Mouse (Mus musculus) hindbrain, embryonic 14.5 days (tissue): ENCODE results near the gene Sptb. TPM values are rescaled to one million over a fixed set of nuclear protein-coding genes. Genes with fewer than 3 reads are reported as not detected.

Experiments used
- ATAC-seq: fragments of 200-750 bp; cut with Nextera tagmentation; 2 replicates; pipeline ENCODE4 v1.8.0; 2017; ENCODE audit warnings: moderate number of reproducible peaks, mild to moderate bottlenecking, moderate TSS enrichment, moderate library complexity; ENCODE audit not compliant: low FRiP score
- DNase-seq: peaks from one replicate; pipeline ENCODE4 v3.0.0-alpha.2; 2015; ENCODE audit warnings: low spot score
- H3K27ac ChIP-seq: fragments of 300-500 bp; sonication (generic); 2 replicates; pipeline ENCODE4 v1.5.1; 2014; ENCODE audit warnings: mild to moderate bottlenecking, moderate library complexity
- H3K27me3 ChIP-seq: fragments of 300-500 bp; sonication (generic); 2 replicates; pipeline ENCODE4 v1.6.1; 2014; ENCODE audit warnings: mild to moderate bottlenecking, low read length, mixed read lengths; ENCODE audit not compliant: control insufficient read depth, insufficient read depth
- H3K36me3 ChIP-seq: fragments of 300-500 bp; sonication (generic); replicated peaks from 2 replicates; pipeline ENCODE4 v1.6.1; 2014; ENCODE audit not compliant: control insufficient read depth, insufficient read depth
- H3K4me1 ChIP-seq: fragments of 300-500 bp; sonication (generic); replicated peaks from 2 replicates; pipeline ENCODE4 v1.6.1; 2014; ENCODE audit warnings: antibody characterized with exemption, low read length, mixed read lengths; ENCODE audit not compliant: control insufficient read depth, insufficient read depth
- H3K4me2 ChIP-seq: fragments of 300-500 bp; sonication (generic); replicated peaks from 2 replicates; pipeline ENCODE4 v1.6.1; 2014; ENCODE audit warnings: mild to moderate bottlenecking, moderate library complexity
- H3K4me3 ChIP-seq: fragments of 300-500 bp; sonication (generic); replicated peaks from 2 replicates; pipeline ENCODE4 v1.5.1; 2014; ENCODE audit warnings: mild to moderate bottlenecking, low read length
- H3K9ac ChIP-seq: fragments of 300-500 bp; sonication (generic); 2 replicates; pipeline ENCODE4 v1.6.1; 2014
- H3K9me3 ChIP-seq: fragments of 300-500 bp; sonication (generic); 2 replicates; pipeline ENCODE4 v1.6.1; 2016; ENCODE audit warnings: low read length; ENCODE audit not compliant: control insufficient read depth
- WGBS: fragments of 180-500 bp; shearing (Covaris S2); extraction: QIAGEN DNeasy Blood & Tissue Kit; methylation state at CpG from one replicate; pipeline ENCODE4 v1.1.7; 2014; 5-methylcytosine and 5-hydroxymethylcytosine counted together
- polyA plus RNA-seq: library from polyadenylated mRNA; unstranded; fragments of >200 nt; fragmentation: Nextera tagmentation; extraction: Ambion mirVana; gene quantifications from 2 replicates; pipeline ENCODE4 v1.2.1, GENCODE M21; 2014

Sptb gene
- polyA plus RNA-seq, 1 experiment from 2014 or later: 11.3 TPM

DNA sequence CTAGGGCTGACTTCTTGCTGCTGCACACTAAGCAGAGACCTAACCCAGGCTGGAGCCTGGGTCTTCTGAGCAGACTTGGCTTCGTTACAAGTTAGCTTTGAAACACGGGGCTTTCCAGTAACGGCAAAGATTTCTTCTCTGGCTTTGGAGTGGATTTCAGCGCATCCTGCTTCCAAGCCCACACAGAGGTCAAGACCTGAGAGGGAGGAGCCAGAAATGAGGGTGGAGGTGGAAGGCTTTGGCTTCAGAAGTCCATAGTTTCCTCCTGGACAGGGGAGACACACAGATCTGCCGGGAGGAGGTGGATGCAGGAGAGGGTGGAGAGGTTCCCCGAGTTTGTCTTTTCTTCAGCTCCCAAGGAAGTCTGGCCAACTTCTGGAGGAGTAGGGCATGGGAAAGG lies 120.8 kb downstream of the Sptb start:
- ATAC-seq (no peak), DNase-seq (no peak)
- Histone ChIP-seq H3K4me2 (no peak overlapping the region), H3K36me3 (no peaks in the 10 kb centered on the region), H3K27ac (no peak overlapping the region), H3K4me3 (no peak overlapping the region), H3K27me3 (no peaks in the 10 kb centered on the region), H3K4me1 (peaks cover 8% of the 10 kb centered on the region; the same call in 1 of the 2 replicates), H3K9me3 (no peaks in the 10 kb centered on the region), H3K9ac (no peak overlapping the region)
- WGBS: 71% methylated on average over 6 of the region's 6 CpGs

- 0 out of 2 replicates have a peak, but pooled peaks cover 5% of the 10 kb centered on the region for H3K4me1 ChIP-seq
- no peak overlapping the region for H3K4me3 ChIP-seq
These were observed 123.0 kb downstream of the Sptb start for GRCm38 (mm10) chr12:76587357-76587756.

GRCm38 (mm10) chr12:76585028-76585427 lies 125.3 kb downstream of the Sptb start:
- H3K9me3 ChIP-seq: no peaks in the 10 kb centered on the region
- no peak overlapping the region for H3K4me3 ChIP-seq
- H3K27ac ChIP-seq: no peak overlapping the region
- no peaks in the 10 kb centered on the region for H3K27me3 ChIP-seq
- DNase-seq (no peak), ATAC-seq (no peak)
- H3K36me3 ChIP-seq: no peaks in the 10 kb centered on the region
- H3K9ac ChIP-seq: no peak overlapping the region
- H3K4me2 ChIP-seq: no peak overlapping the region
- H3K4me1 ChIP-seq: 0 out of 2 replicates have a peak, but pooled peaks cover 5% of the 10 kb centered on the region

More at GRCm38 (mm10) chr12:76587357-76587756, 123.0 kb downstream of the Sptb start:
- ATAC-seq (no peak), DNase-seq (no peak)
- no peak overlapping the region for H3K27ac ChIP-seq
- H3K9ac ChIP-seq: no peak overlapping the region
- no peaks in the 10 kb centered on the region for H3K9me3 ChIP-seq
- H3K27me3 ChIP-seq: no peaks in the 10 kb centered on the region
- H3K36me3 ChIP-seq: no peaks in the 10 kb centered on the region
- H3K4me2 ChIP-seq: no peak overlapping the region
- 72% methylated on average over 11 of the region's 11 CpGs for WGBS

DNA sequence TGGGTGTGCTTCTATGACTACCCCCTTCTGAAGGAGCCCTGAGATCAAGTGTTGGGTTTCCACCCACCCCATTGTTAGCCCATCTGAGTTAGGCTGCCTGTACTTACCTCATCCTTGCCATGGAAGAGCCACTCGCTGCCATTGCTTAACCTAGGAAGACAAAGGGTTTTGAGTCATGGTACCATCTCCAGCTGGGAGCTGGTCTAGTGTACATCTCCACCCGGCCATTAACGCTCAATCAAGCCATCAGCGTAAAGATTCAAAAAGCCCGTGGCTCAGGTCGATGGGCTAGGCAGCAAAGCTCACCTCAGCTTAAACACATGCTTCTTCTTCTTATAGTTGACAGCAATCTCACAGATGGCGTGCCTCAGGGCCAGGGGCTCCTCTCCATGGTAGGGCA lies 126.9 kb downstream of the Sptb start:
- Histone ChIP-seq H3K9me3 (no peaks in the 10 kb centered on the region), H3K27me3 (no peaks in the 10 kb centered on the region), H3K4me3 (no peak overlapping the region), H3K9ac (no peak overlapping the region), H3K27ac (no peak overlapping the region), H3K36me3 (no peaks in the 10 kb centered on the region), H3K4me2 (no peak overlapping the region), H3K4me1 (0 out of 2 replicates have a peak, but pooled peaks cover 5% of the 10 kb centered on the region)
- ATAC-seq (no peak), DNase-seq (no peak)
- WGBS: 88% methylated on average over 7 of the region's 7 CpGs

DNA sequence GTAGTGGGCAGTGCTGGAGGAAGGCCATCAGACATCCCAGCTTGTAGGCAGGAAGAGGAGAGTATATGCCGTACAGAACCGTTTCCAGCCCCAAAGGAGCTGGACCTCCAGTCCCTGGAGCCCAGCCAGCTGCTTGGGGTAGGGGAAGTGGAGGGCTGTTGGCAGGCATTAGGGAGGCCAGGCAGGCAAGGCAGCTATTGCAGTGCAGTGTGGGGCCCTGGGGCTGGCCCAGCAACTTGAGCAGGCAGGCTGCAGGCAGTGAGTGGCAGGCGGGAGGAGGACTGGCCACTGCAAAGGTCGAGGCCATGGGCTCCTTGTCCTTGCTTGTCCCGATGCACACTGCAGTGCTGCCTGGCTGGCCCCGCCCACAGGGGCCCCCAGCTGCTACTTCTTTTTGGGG lies 127.5 kb downstream of the Sptb start:
- no peak overlapping the region for H3K4me3 ChIP-seq
- H3K4me2 ChIP-seq: no peak overlapping the region
- WGBS: 28% methylated on average over 6 of the region's 6 CpGs
- H3K27ac ChIP-seq: no peak overlapping the region
- 0 out of 2 replicates have a peak, but pooled peaks cover 5% of the 10 kb centered on the region for H3K4me1 ChIP-seq
- DNase-seq (no peak), ATAC-seq (peak; percentile 55; the same call in 1 of the 2 replicates)
- H3K27me3 ChIP-seq: no peaks in the 10 kb centered on the region
- H3K9ac ChIP-seq: no peak overlapping the region
- H3K9me3 ChIP-seq: no peaks in the 10 kb centered on the region
- no peaks in the 10 kb centered on the region for H3K36me3 ChIP-seq

DNA sequence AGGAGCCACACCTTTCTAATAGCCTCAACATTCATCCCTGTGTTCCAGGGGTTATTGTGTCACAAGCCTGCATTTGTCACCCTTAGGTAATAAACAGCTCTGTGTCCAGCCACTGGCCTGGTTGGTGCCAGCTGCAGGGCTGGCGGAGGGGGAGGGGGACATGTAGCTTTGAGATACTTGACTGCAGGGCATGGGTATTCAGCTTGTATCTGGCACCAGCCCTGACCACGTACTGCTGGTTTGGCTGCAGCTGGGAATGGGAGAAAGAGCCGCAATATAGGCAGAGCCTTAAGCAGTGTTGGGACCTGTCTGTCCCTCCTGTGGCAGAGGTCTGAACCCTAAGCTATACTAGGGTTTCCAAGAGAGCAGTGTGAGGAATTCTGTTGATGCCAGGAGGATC lies 128.2 kb downstream of the Sptb start:
- no peaks in the 10 kb centered on the region for H3K36me3 ChIP-seq
- WGBS: 89% methylated on average over 3 of the region's 3 CpGs
- no peak overlapping the region for H3K9ac ChIP-seq
- H3K27ac ChIP-seq: no peak overlapping the region
- H3K27me3 ChIP-seq: no peaks in the 10 kb centered on the region
- no peaks in the 10 kb centered on the region for H3K9me3 ChIP-seq
- H3K4me3 ChIP-seq: no peak overlapping the region
- no peak overlapping the region for H3K4me2 ChIP-seq
- H3K4me1 ChIP-seq: 0 out of 2 replicates have a peak, but pooled peaks cover 5% of the 10 kb centered on the region
- no peak for ATAC-seq
- DNase-seq: no peak

GRCm38 (mm10) chr12:76579806-76580205 lies 130.5 kb downstream of the Sptb start:
- Histone ChIP-seq H3K4me1 (0 out of 2 replicates have a peak, but pooled peaks cover 5% of the 10 kb centered on the region), H3K36me3 (no peaks in the 10 kb centered on the region), H3K27ac (no peak overlapping the region), H3K4me2 (no peak overlapping the region), H3K4me3 (no peak overlapping the region), H3K9me3 (no peaks in the 10 kb centered on the region), H3K27me3 (no peaks in the 10 kb centered on the region), H3K9ac (no peak overlapping the region)
- ATAC-seq (no peak), DNase-seq (no peak)
- whole genome bisulfite sequencing: 94% methylated on average over 1 of the region's 1 CpGs

GRCm38 (mm10) chr12:76578465-76578864 lies 131.9 kb downstream of the Sptb start:
- H3K4me1 ChIP-seq: 0 out of 2 replicates have a peak, but pooled peaks cover 5% of the 10 kb centered on the region
- 89% methylated on average over 2 of the region's 2 CpGs for WGBS

DNA sequence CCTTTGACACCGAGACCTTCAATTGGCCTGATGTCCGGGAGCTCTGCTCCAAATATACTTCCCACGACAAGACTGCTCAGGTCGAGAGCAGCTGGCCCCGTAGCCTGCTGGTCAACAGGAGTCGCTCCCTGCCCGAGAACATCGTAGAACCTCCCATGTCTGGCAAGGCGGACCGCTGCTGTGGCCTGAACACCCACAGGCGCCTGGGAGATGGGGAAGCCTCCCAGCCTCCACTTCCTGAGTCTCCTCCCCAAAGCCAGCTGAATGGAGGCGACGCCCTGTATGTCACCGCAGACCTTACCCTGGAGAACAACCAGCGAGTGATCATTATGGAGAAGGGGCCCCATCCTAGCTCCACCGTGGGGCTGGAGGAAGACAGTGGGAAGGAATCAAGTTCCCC lies 132.5 kb downstream of the Sptb start:
- Histone ChIP-seq H3K4me1 (0 out of 2 replicates have a peak, but pooled peaks cover under 1% of the 10 kb centered on the region), H3K4me2 (no peak overlapping the region), H3K36me3 (no peaks in the 10 kb centered on the region), H3K9me3 (no peaks in the 10 kb centered on the region), H3K27me3 (no peaks in the 10 kb centered on the region), H3K27ac (no peak overlapping the region), H3K4me3 (no peak overlapping the region), H3K9ac (no peak overlapping the region)
- ATAC-seq: no peak
- DNase-seq: no peak
- 93% methylated on average over 16 of the region's 16 CpGs for WGBS

More at GRCm38 (mm10) chr12:76578465-76578864, 131.9 kb downstream of the Sptb start:
- Histone ChIP-seq H3K27me3 (no peaks in the 10 kb centered on the region), H3K9ac (no peak overlapping the region), H3K36me3 (no peaks in the 10 kb centered on the region), H3K9me3 (no peaks in the 10 kb centered on the region), H3K4me2 (no peak overlapping the region), H3K27ac (no peak overlapping the region), H3K4me3 (no peak overlapping the region)
- no peak for DNase-seq
- ATAC-seq: no peak

- DNase-seq: no peak
- Histone ChIP-seq H3K36me3 (no peaks in the 10 kb centered on the region), H3K4me3 (no peak overlapping the region), H3K27ac (no peak overlapping the region), H3K4me1 (no peaks in the 10 kb centered on the region), H3K4me2 (no peak overlapping the region), H3K27me3 (no peaks in the 10 kb centered on the region), H3K9ac (no peak overlapping the region), H3K9me3 (no peaks in the 10 kb centered on the region)
- WGBS: 94% methylated on average over 8 of the region's 8 CpGs
- ATAC-seq: no peak
These were observed 133.5 kb downstream of the Sptb start for GRCm38 (mm10) chr12:76576806-76577205.
